24 mouse cellular contexts compared by ENCODE assay signal in genomic region chr14:101794553-101795177, GRCm38 (mm10).
DNase-seq lines count a peak whose midpoint lies in the region; ATAC-seq and TF ChIP-seq lines count a peak whose summit lies in the region.
"Had no signal": no experiment of that assay in that cellular context is flagged by ENCODE, and none has a peak within 500 bp of the region (broad histone marks: within the 10 kb centered on the region; RNA-seq: fewer than 3 reads in every experiment).

No protein-coding gene starts in this region.

- peaks cover 32% of the 10 kb centered on the region for H3K4me1 ChIP-seq in heart, embryonic 13.5 days
- H3K4me1 ChIP-seq in kidney, postnatal 0 days (replicated peaks; ENCODE audit: insufficient read depth, low read length) = no peaks in the 10 kb centered on the region; the same call in 1 of the 2 replicates
- H3K4me1 ChIP-seq: hindbrain, embryonic 12.5 days; limb, embryonic 12.5 days; midbrain, embryonic 15.5 days; neural tube, embryonic 12.5 days had no signal

- intact Hi-C loops in heart, postnatal 25 days (cut with DNase I) = no loop called here
- intact Hi-C loops in gastrocnemius, postnatal 14 days (cut with DNase I; ENCODE audit: low total_unique reads) = no loop called here

- ATAC-seq in heart, embryonic 13.5 days (ENCODE audit: extremely low read depth, insufficient number of reproducible peaks, low FRiP score, low TSS enrichment) = no peak
- no peak for ATAC-seq in kidney, postnatal 0 days (replicated peaks; ENCODE audit: low FRiP score, low read depth)
- ATAC-seq: activated CD4-positive, CD25-positive, alpha-beta regulatory T cell, adult 4 months; intestine, postnatal 0 days; liver, postnatal 0 days; midbrain, embryonic 15.5 days had no signal

- WGBS in heart, embryonic 13.5 days = 75% methylated on average over 10 of the region's 10 CpGs
- 83% methylated on average over 10 of the region's 10 CpGs for WGBS in kidney, postnatal 0 days

- H3K27ac ChIP-seq in heart, embryonic 13.5 days (replicated peaks) = peak overlapping the region; percentile 38
- peak overlapping the region; percentile 42; the same call in 1 of the 2 replicates for H3K27ac ChIP-seq in kidney, postnatal 0 days
- H3K27ac ChIP-seq: hindbrain, embryonic 12.5 days; layer of hippocampus, adult 2 months; limb, embryonic 12.5 days; midbrain, embryonic 15.5 days; neural tube, embryonic 12.5 days had no signal

- H3K9ac ChIP-seq in heart, embryonic 13.5 days = no peak overlapping the region
- H3K9ac ChIP-seq in kidney, postnatal 0 days (ENCODE audit: low read depth, low read length) = no peak overlapping the region
- H3K9ac ChIP-seq: hindbrain, embryonic 12.5 days; limb, embryonic 12.5 days; liver, postnatal 0 days; midbrain, embryonic 15.5 days; neural tube, embryonic 12.5 days had no signal

- no peak for DNase-seq in heart, postnatal 25 days (ENCODE audit: low spot score)
- DNase-seq in kidney, postnatal 0 days (ENCODE audit: low spot score) = peak; percentile 64
- no peak for DNase-seq in kidney, adult 18-20 months
- peak; percentile 74 for DNase-seq in Muller cell, postnatal 12 days (ENCODE audit: inconsistent ontology term)
- peak; percentile 75 for DNase-seq in lung, postnatal 25 days (ENCODE audit: low spot score)
- no peak for DNase-seq in gastrocnemius, postnatal 14 days
- DNase-seq in layer of hippocampus, postnatal 14 days (ENCODE audit: low spot score in 2 of 2) = no peak
- DNase-seq: adrenal gland, adult 8-10 months; cerebellum, adult 18-20 months; cerebellum, postnatal 14 days; kidney, postnatal 25 days; liver, postnatal 0 days; right cerebral cortex, postnatal 14 days; thymus, postnatal 36 days had no signal

- H3K27me3 ChIP-seq in heart, embryonic 13.5 days (replicated peaks) = no peaks in the 10 kb centered on the region
- H3K27me3 ChIP-seq in kidney, postnatal 0 days (ENCODE audit: insufficient read depth, low read length) = no peaks in the 10 kb centered on the region
- H3K27me3 ChIP-seq: hindbrain, embryonic 12.5 days; limb, embryonic 12.5 days; midbrain, embryonic 15.5 days; neural tube, embryonic 12.5 days had no signal

- H3K36me3 ChIP-seq in heart, embryonic 13.5 days = no peaks in the 10 kb centered on the region
- no peaks in the 10 kb centered on the region for H3K36me3 ChIP-seq in kidney, postnatal 0 days (ENCODE audit: insufficient read depth, low read length)
- H3K36me3 ChIP-seq: hindbrain, embryonic 12.5 days; limb, embryonic 12.5 days; midbrain, embryonic 15.5 days; neural tube, embryonic 12.5 days had no signal

- TF ChIP-seq CTCF in kidney, postnatal 0 days (IDR thresholded peaks at IDR 0.05; ENCODE audit: low read depth) = no peak

- no peaks in the 10 kb centered on the region for H3K9me3 ChIP-seq in heart, embryonic 13.5 days
- H3K9me3 ChIP-seq in kidney, postnatal 0 days (replicated peaks; ENCODE audit: low read length) = no peaks in the 10 kb centered on the region
- H3K9me3 ChIP-seq: hindbrain, embryonic 12.5 days; limb, embryonic 12.5 days; midbrain, embryonic 15.5 days; neural tube, embryonic 12.5 days had no signal

- H3K4me2 ChIP-seq in heart, embryonic 13.5 days = no peak overlapping the region
- no peak overlapping the region for H3K4me2 ChIP-seq in kidney, postnatal 0 days (ENCODE audit: low read length)
- H3K4me2 ChIP-seq: heart, embryonic 11.5 days; hindbrain, embryonic 12.5 days; limb, embryonic 12.5 days; liver, embryonic 11.5 days; midbrain, embryonic 15.5 days; neural tube, embryonic 12.5 days had no signal

- no peak overlapping the region for H3K4me3 ChIP-seq in heart, embryonic 13.5 days
- H3K4me3 ChIP-seq in kidney, postnatal 0 days (replicated peaks; ENCODE audit: low read depth, low read length) = no peak overlapping the region
- H3K4me3 ChIP-seq: hindbrain, embryonic 12.5 days; layer of hippocampus, adult 2 months; limb, embryonic 12.5 days; midbrain, embryonic 15.5 days; neural tube, embryonic 12.5 days had no signal

Comparison
In these comparisons a context has a peak if more than half of its experiments do, and no peak if none do; other contexts are left out.
1. DNase-seq: peak in kidney, postnatal 0 days (single experiment), Muller cell, postnatal 12 days (single experiment) and lung, postnatal 25 days (single experiment); none in heart, postnatal 25 days (single experiment), kidney, adult 18-20 months (single experiment), gastrocnemius, postnatal 14 days (single experiment) and layer of hippocampus, postnatal 14 days (0 of 2).